13 mouse cellular contexts compared by ENCODE assay signal in the genomic region with DNA sequence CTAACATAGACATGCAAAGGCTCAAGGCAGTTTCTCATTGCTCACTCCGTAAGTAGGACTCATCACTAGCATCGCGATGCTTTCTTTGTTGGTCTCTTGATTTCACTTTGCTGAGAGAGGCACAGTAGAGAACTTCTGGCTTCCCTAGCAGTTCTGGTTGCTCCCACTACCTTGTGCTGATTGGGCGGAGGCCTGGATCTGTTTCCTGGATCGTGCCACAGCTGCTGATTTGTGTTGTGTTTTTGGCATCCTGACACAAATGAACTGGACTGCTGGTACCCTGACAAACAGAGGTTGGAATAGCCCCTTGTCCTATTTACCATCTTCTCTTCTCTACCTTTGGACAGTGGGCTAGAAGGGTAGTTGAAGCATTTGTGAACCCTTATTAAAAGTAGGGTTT.
DNase-seq lines count a peak whose midpoint lies in the region; ATAC-seq and TF ChIP-seq lines count a peak whose summit lies in the region.
"Had no signal": no experiment of that assay in that cellular context is flagged by ENCODE, and none has a peak within 500 bp of the region (broad histone marks: within the 10 kb centered on the region; RNA-seq: fewer than 3 reads in every experiment).

No protein-coding gene starts in this region.

- peak; percentile 54; the same call in 1 of the 2 replicates for ATAC-seq in frontal cortex, adult (ENCODE audit: low TSS enrichment)
- ATAC-seq in forebrain, postnatal 0 days = 0 out of 2 replicates have a peak, but pooled peaks have one; percentile 18
- ATAC-seq: CD4-positive, CD25-positive, alpha-beta regulatory T cell, adult 4 months had no signal

- 46% methylated on average over 5 of the region's 5 CpGs for WGBS in forebrain, postnatal 0 days

- no peak for TF ChIP-seq CTCF in forebrain, postnatal 0 days (IDR thresholded peaks at IDR 0.05; ENCODE audit: low read depth)

- no peak overlapping the region for H3K9ac ChIP-seq in forebrain, postnatal 0 days

- no peak overlapping the region for H3K4me3 ChIP-seq in forebrain, postnatal 0 days (ENCODE audit: low read depth, low read length)

- no peaks in the 10 kb centered on the region for H3K27me3 ChIP-seq in forebrain, postnatal 0 days (ENCODE audit: insufficient read depth, low read length)

- no peaks in the 10 kb centered on the region for H3K9me3 ChIP-seq in forebrain, postnatal 0 days (ENCODE audit: low read length)

- no peak overlapping the region for H3K4me2 ChIP-seq in forebrain, postnatal 0 days (ENCODE audit: low read depth)

- no peak for DNase-seq in frontal cortex, postnatal 10 days (ENCODE audit: low spot score in 2 of 2)
- peak; percentile 25 for DNase-seq in adrenal gland, postnatal 14 days
- DNase-seq in forebrain, postnatal 0 days = no peak
- peak; percentile 50 to 70 for DNase-seq in kidney, postnatal 36 days
- no peak for DNase-seq in right cerebral cortex, postnatal 25 days
- DNase-seq in ovary, adult 18-20 months (ENCODE audit: low spot score) = no peak
- no peak for DNase-seq in frontal cortex, postnatal 36 days (ENCODE audit: low spot score in 2 of 2)
- DNase-seq: cerebellum, postnatal 25 days; spleen, adult 18-20 months; thymus, postnatal 36 days had no signal

- no peaks in the 10 kb centered on the region for H3K36me3 ChIP-seq in forebrain, postnatal 0 days (ENCODE audit: insufficient read depth)

- no peak overlapping the region for H3K27ac ChIP-seq in forebrain, postnatal 0 days (ENCODE audit: low read depth, low read length)
- H3K27ac ChIP-seq: kidney, postnatal 0 days had no signal

- H3K4me1 ChIP-seq in forebrain, postnatal 0 days (ENCODE audit: insufficient read depth) = no peaks in the 10 kb centered on the region

Comparison
In these comparisons a context has a peak if more than half of its experiments do, and no peak if none do; other contexts are left out.
1. DNase-seq: peak in adrenal gland, postnatal 14 days (single experiment) and kidney, postnatal 36 days (2 of 2); none in frontal cortex, postnatal 10 days (0 of 2), forebrain, postnatal 0 days (single experiment), right cerebral cortex, postnatal 25 days (single experiment), ovary, adult 18-20 months (single experiment) and frontal cortex, postnatal 36 days (0 of 2).